Mouse (Mus musculus): ENCODE data around the gene Nsrp1.
"Not testable (repeated sequence)": the region's sequence is repeated elsewhere in the genome, so short reads cannot be mapped to it uniquely, and the experiment has no call there.

Gene Nsrp1

DNA sequence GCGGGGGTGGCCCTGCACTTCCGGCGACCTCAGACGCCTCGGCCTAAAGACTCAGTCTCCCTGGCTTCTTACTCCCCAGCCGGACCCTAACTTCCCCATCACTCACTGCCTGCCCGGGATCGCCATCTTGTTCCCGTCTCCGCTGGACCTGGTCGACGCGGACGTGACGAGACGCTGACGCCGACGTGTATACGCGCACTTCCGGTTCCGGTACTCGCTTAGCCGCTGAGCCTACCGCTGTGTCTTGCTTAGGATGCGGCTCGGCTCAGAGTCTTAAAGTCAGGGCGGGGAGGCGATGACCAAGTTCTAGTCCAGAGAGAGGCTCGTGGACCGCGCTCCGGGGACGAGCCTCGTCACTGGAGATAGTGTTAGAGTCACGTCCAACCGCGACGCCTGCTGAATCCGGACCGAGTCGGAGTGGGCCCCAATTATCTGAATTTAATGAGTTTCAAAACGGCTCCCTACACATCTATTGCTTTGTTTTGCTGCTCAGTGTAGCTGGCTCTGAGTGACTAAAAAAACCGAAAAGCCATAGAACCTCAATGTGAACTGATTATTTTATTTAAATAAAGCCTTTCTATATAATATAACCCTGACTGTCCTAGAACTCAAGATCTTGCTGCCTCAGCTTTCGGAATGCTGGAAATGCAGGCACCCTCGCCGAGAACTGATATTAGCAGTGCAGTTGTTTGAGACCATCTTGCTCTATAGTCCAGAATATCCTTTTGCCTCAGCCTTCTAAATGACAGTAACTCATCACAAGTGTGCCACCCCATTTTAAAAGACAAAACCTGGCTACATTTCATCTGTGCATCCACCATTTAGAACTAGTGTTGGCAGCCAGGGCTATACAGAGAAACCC is at the start of gene Nsrp1:
Nsrp1 (minus strand) TSS at position 163 of the 862 bp plus-strand sequence.
- peak; percentile 89 for DNase-seq (ENCODE audit: extremely low spot score)

DNA sequence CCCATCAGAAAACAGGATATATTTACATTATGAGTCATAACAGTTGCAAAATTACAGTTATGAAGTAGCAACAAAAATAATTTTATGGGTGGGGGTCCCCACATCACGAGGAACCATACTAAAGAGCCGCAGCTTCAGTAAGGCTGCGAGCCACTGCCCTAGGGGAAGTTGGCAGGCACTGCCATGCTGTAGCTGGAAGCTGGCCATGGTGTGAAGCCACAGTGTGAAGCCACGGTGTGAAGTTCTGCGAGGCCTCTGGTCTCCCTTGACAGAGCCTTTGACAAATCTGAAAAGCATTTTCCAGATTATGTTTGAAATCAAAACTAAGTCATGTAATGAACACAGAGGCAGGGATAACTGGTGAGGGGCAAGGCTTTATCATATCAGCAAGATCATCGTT is 32.9 kb upstream of the Nsrp1 start:
- DNase-seq (ENCODE audit: extremely low spot score), result no peak

DNA sequence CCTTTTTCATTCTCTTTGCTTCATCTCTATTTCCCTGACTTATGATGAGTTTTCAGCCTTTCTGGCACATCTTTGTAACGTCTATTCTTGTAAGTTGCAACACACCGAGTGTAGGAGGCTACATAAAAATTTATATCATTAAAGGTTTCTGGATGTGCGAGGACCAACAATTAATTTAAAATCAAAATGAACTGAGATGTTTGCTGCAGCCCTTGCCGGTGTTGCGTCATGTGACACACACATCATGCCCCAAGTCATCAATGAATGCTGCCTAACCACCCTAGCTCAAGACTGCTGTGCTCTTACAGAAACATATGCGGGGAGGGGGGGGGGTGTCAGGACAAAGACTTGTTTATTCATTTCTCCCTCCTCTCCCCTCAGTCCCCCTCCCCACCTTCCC is 30.2 kb upstream of the Nsrp1 start:
- no peak for DNase-seq (ENCODE audit: extremely low spot score)

- DNase-seq (ENCODE audit: extremely low spot score), result not testable (repeated sequence)
These were observed 29.6 kb upstream of the Nsrp1 start for GRCm38 (mm10) chr11:77107872-77108271.

GRCm38 (mm10) chr11:77106961-77107360 is 28.7 kb upstream of the Nsrp1 start:
- DNase-seq (ENCODE audit: extremely low spot score), result no peak

DNA sequence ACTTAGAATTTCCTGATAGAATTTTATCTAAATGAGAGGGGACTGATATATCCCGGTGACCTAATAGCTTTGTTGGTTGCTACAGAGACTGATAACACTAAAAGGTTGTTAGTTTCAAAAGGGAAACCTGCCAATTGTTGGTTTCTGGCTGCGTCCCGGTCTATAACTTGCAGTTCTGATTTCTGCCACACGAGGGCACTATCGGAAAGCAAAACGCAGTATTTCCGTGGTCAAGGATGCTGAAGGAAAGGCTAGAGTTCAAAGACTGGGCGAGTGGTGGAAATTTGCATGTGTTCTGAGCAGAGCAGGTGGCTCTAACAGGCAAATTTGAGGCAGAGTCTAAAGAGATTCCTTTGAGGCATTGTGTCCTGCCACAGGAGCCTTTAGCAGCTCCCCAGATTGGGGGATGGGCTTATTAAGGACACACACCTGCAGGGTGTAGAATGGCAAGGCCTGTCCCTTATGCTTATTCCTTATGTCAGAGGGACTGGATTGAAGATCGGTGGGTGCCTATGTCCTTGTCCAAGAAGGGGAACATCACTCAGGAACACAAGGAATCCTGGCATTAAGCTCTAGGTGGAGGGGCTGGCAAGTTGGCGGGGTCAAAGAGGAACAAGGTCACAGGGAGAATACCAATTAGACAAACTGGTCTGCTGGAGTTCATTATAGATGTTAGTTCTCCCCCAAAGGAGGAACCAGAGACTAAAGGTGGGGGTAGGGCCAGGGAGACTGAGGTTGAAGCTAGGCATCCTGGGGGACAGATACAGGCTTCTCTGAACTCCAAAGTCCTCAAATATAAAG is 22.1 kb upstream of the Nsrp1 start:
- DNase-seq (ENCODE audit: extremely low spot score), result peak; percentile 76

GRCm38 (mm10) chr11:77098332-77098972 is 20.2 kb upstream of the Nsrp1 start:
- no peak for DNase-seq (ENCODE audit: extremely low spot score)

GRCm38 (mm10) chr11:77096991-77097390 is 18.8 kb upstream of the Nsrp1 start:
- DNase-seq (ENCODE audit: extremely low spot score), result no peak

DNA sequence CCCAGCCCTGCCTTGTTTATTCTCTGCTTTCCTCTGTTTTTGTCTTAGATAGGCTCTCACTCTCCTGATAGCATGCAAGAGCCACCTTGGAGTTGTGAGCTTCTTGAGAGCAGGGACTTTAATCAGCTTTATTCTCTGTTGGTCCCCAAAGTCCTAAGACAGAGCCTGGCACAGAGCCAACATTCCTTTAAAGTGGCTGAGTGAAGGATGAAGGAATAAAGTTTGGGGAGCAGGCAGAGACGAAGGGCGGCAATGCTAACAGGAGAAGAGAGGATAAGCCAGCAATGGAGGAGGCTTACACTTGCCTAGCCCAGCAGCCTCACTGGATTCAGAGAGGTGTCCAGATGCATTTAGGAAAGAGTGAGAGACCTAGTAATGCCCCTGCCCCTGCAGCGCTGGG is 18.3 kb upstream of the Nsrp1 start:
- DNase-seq (ENCODE audit: extremely low spot score), result no peak

DNA sequence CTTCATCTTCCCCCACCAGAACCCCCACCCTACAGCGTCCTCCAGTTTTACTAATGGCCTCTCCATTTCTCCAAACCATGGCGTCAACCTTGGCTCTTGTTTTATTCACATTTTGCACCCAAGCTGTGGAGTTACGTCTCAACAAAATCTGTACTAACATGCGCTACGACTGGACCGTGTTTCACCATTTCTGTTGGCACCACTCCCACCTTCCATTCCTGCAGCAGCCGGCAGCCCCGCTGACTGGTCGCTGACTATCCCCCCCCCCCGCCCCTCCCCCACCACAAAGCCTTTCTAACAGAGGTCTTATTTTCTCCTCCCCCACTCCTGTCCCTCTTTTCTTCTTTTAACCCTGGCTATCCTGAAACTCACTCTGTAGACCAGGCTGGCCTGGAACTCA is 17.0 kb upstream of the Nsrp1 start:
- DNase-seq (ENCODE audit: extremely low spot score), result no peak

GRCm38 (mm10) chr11:77094136-77094535 is 15.9 kb upstream of the Nsrp1 start:
- DNase-seq (ENCODE audit: extremely low spot score), result no peak

- peak; percentile 68 for DNase-seq (ENCODE audit: extremely low spot score)
These were observed 15.0 kb upstream of the Nsrp1 start for GRCm38 (mm10) chr11:77093208-77093607.

DNA sequence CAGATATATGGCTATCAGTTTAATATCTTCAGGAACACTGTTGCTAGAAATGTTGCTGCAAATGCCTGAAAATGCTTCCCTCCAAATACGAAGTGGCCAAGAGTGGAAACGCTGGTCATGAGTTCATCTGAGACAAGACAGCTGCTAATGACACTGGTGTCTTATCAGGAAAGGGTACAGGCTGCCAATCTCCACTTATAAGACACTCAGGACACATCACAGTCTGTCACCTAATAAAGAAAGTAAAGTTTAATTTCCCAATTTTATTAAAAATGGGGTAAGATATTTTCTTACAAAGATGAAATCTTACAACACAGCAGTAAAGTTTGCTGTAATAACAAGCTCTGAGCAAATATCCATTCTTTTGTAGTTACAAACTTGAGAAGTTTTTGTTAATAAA is 10.9 kb upstream of the Nsrp1 start:
- no peak for DNase-seq (ENCODE audit: extremely low spot score)

- DNase-seq (ENCODE audit: extremely low spot score), result no peak
These were observed 8.8 kb upstream of the Nsrp1 start for GRCm38 (mm10) chr11:77087004-77087403.

GRCm38 (mm10) chr11:77084001-77084682 is 5.9 kb upstream of the Nsrp1 start:
- no peak for DNase-seq (ENCODE audit: extremely low spot score)

- no peak for DNase-seq (ENCODE audit: extremely low spot score)
These were observed 1.1 kb upstream of the Nsrp1 start for GRCm38 (mm10) chr11:77079361-77079760.

- DNase-seq (ENCODE audit: extremely low spot score), result no peak
These were observed 443 bp downstream of the Nsrp1 start for GRCm38 (mm10) chr11:77077792-77078191.

DNA sequence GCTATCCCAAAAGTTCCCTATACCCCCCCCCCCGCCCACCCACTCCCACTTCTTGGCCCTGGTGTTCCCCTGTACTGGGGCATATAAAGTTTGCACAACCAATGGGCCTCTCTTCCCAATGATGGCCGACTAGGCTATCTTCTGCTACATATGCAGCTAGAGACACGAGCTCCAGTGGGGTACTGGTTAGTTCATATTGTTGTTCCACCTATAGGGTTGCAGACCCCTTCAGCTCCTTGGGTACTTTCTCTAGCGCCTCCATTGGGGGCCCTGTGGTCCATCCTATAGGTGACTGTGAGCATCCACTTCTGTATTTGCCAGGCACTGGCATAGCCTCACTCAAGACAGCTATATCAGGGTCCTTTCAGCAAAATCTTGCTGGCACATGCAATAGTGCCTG is 904 bp downstream of the Nsrp1 start:
- not testable (repeated sequence) for DNase-seq (ENCODE audit: extremely low spot score)

DNA sequence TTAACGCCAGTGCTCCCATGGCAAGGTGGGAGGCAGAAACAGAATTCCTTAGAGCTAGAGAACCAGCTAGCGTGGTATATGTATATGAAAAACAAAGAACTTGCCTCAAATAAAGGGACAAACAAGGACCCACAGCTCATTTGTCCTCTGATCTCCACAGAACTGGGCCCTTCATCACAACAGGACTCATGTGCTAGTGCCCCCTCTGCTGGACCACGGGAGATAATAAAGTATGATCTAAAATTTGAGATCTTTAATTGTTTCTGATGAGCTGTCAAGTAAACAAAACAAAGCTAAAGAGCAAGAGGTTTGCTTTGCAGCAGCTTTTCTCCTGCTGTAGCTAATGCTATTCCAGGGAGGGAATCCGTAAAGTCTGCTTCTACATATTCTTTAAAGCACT is 7.5 kb downstream of the Nsrp1 start:
- DNase-seq (ENCODE audit: extremely low spot score), result no peak

DNA sequence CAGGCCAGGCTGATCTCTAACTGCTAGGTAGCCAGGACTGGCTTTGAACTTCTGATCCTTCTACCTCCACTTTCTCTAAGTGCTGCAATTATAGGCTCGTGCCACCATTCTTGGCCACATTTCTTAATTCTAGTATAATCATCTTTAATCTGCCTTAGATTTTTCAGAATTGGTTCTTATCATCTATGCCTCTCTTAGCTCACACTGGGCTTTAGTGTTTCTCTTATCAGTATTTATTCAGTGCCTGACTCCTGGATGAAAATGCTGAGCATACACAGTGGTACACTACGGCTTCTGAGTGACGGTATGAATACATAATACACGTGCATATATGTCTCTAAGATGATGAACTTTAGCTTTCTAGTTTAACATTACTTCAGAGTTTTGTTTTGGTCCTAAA is 9.4 kb downstream of the Nsrp1 start:
- no peak for DNase-seq (ENCODE audit: extremely low spot score)

GRCm38 (mm10) chr11:77063406-77063805 is 14.8 kb downstream of the Nsrp1 start:
- no peak for DNase-seq (ENCODE audit: extremely low spot score)

GRCm38 (mm10) chr11:77061951-77062350 is 16.3 kb downstream of the Nsrp1 start:
- DNase-seq (ENCODE audit: extremely low spot score), result no peak
